Mouse (Mus musculus) heart, postnatal 0 days (tissue): ENCODE results near the gene Kcnip4.

ENCODE experiments used
- CTCF ChIP-seq: IDR thresholded peaks from 2 replicates; pipeline ENCODE4 v1.5.1; 2016; ENCODE audit warnings: antibody characterized with exemption, control low read depth, low read depth
- EP300 ChIP-seq: IDR thresholded peaks from 2 replicates; pipeline ENCODE4 v1.6.1; 2016; ENCODE audit warnings: antibody characterized with exemption, low read depth

DNA sequence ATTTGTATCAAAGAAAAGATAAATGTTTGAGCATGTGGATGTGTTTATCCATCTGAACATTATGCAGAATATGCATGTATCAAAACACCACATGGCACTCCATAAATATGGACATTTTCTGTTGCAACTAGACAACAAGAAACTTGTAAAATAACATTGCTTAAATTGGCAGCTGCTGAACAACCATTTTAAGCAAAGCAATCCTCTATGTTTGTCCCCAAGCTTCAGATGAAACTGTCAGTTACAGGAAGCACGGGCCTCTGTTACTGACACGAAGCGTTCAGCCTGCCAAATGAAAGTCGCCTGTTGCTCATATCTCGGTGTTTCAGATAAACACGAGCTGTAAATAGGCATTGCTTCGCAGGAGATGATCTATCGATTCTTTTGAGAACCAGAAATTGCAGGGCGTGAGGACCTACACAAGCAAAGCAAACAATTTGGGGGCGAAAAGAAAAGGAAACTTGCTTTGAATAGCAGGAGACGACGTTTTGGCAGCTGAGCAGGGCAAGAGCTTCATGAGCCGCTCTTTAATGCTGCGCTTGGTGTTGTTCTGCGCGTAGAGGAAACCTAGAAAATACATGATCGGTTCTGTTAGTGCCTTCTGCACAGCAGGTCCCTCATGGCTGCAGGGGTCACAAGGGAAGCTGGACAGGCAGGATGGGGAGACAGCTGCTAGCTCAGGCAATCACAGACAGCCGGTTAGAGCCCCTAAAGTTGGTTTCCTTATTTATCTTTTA lies 1015.3 kb downstream of the Kcnip4 start:
- TF ChIP-seq CTCF = no peak
- TF ChIP-seq EP300 = no peak
